In genomic region chr1:38566101-38566678, GRCm38 (mm10) we compare ENCODE assay signal across 13 mouse cellular contexts.
DNase-seq lines count a peak whose midpoint lies in the region; ATAC-seq lines count a peak whose summit lies in the region.
"Had no signal": no experiment of that assay in that cellular context is flagged by ENCODE, and none has a peak within 500 bp of the region (broad histone marks: within the 10 kb centered on the region; RNA-seq: fewer than 3 reads in every experiment).

No protein-coding gene starts in this region.

- no peak overlapping the region for H3K4me3 ChIP-seq in kidney, embryonic 14.5 days (ENCODE audit: low read length)
- no peak overlapping the region for H3K4me3 ChIP-seq in embryonic facial prominence, embryonic 10.5 days
- no peak overlapping the region for H3K4me3 ChIP-seq in forebrain, embryonic 15.5 days
- no peak overlapping the region for H3K4me3 ChIP-seq in midbrain, embryonic 11.5 days (ENCODE audit: low read depth, low read length)
- H3K4me3 ChIP-seq: heart, embryonic 10.5 days had no signal

- peak overlapping the region; percentile 15; the same call in 1 of the 2 replicates for H3K4me2 ChIP-seq in kidney, embryonic 14.5 days (replicated peaks; ENCODE audit: low read depth, low read length)
- H3K4me2 ChIP-seq in forebrain, embryonic 15.5 days (replicated peaks), result no peak overlapping the region
- H3K4me2 ChIP-seq in midbrain, embryonic 11.5 days, result peak overlapping the region; percentile 30; the same call in 1 of the 2 replicates

- H3K27ac ChIP-seq in kidney, embryonic 14.5 days (ENCODE audit: low read depth, low read length), result no peak overlapping the region
- H3K27ac ChIP-seq in embryonic facial prominence, embryonic 10.5 days (replicated peaks), result peak overlapping the region; percentile 45
- H3K27ac ChIP-seq in forebrain, embryonic 15.5 days (replicated peaks), result peak overlapping the region; percentile 62
- H3K27ac ChIP-seq in midbrain, embryonic 11.5 days (ENCODE audit: low read depth, low read length), result peak overlapping the region; percentile 78
- H3K27ac ChIP-seq: macrophage had no signal

- peaks cover 33% of the 10 kb centered on the region for H3K4me1 ChIP-seq in kidney, embryonic 14.5 days (ENCODE audit: control insufficient read depth, insufficient read depth, low read length)
- H3K4me1 ChIP-seq in embryonic facial prominence, embryonic 10.5 days, result peaks cover 57% of the 10 kb centered on the region
- H3K4me1 ChIP-seq in forebrain, embryonic 15.5 days, result peaks cover 69% of the 10 kb centered on the region
- H3K4me1 ChIP-seq in midbrain, embryonic 11.5 days (ENCODE audit: control insufficient read depth, insufficient read depth, low read length), result peaks cover 37% of the 10 kb centered on the region

- no peaks in the 10 kb centered on the region for H3K27me3 ChIP-seq in kidney, embryonic 14.5 days (ENCODE audit: control insufficient read depth, insufficient read depth, low read length)
- H3K27me3 ChIP-seq in embryonic facial prominence, embryonic 10.5 days (replicated peaks; ENCODE audit: low read depth, poor library complexity, severe bottlenecking), result no peaks in the 10 kb centered on the region
- no peaks in the 10 kb centered on the region for H3K27me3 ChIP-seq in forebrain, embryonic 15.5 days
- no peaks in the 10 kb centered on the region for H3K27me3 ChIP-seq in midbrain, embryonic 11.5 days (ENCODE audit: control insufficient read depth, insufficient read depth, low read length)

- no peaks in the 10 kb centered on the region for H3K36me3 ChIP-seq in kidney, embryonic 14.5 days (ENCODE audit: control insufficient read depth, insufficient read depth, low read length)
- no peaks in the 10 kb centered on the region for H3K36me3 ChIP-seq in embryonic facial prominence, embryonic 10.5 days (replicated peaks)
- H3K36me3 ChIP-seq in forebrain, embryonic 15.5 days, result no peaks in the 10 kb centered on the region
- H3K36me3 ChIP-seq in midbrain, embryonic 11.5 days (ENCODE audit: control insufficient read depth, insufficient read depth, low read length), result no peaks in the 10 kb centered on the region
- H3K36me3 ChIP-seq: heart, embryonic 10.5 days had no signal

- WGBS in kidney, embryonic 14.5 days, result 26% methylated on average over 9 of the region's 9 CpGs
- 54% methylated on average over 9 of the region's 9 CpGs for WGBS in embryonic facial prominence, embryonic 10.5 days
- 25% methylated on average over 9 of the region's 9 CpGs for WGBS in forebrain, embryonic 15.5 days
- WGBS in midbrain, embryonic 11.5 days, result 31% methylated on average over 8 of the region's 9 CpGs

- H3K9me3 ChIP-seq in kidney, embryonic 14.5 days (ENCODE audit: control insufficient read depth, low read length), result no peaks in the 10 kb centered on the region
- no peaks in the 10 kb centered on the region for H3K9me3 ChIP-seq in embryonic facial prominence, embryonic 10.5 days
- no peaks in the 10 kb centered on the region for H3K9me3 ChIP-seq in forebrain, embryonic 15.5 days
- no peaks in the 10 kb centered on the region for H3K9me3 ChIP-seq in midbrain, embryonic 11.5 days (ENCODE audit: control insufficient read depth, low read length)
- H3K9me3 ChIP-seq: heart, embryonic 10.5 days had no signal

- no peak for DNase-seq in kidney, adult 9 months
- no peak for DNase-seq in embryonic facial prominence, embryonic 10.5 days (ENCODE audit: low spot score)
- peak; percentile 83 for DNase-seq in midbrain, embryonic 11.5 days (ENCODE audit: low spot score, missing footprints)
- DNase-seq in right cerebral cortex, postnatal 25 days, result no peak
- no peak for DNase-seq in frontal cortex, postnatal 10 days (ENCODE audit: low spot score in 2 of 2)
- DNase-seq in gastrocnemius, postnatal 25 days, result no peak
- DNase-seq: B cell, adult 2 months; spleen, adult 18-20 months; thymus, adult 2 months had no signal

- no peak overlapping the region for H3K9ac ChIP-seq in kidney, embryonic 14.5 days (ENCODE audit: low read depth, low read length)
- H3K9ac ChIP-seq in forebrain, embryonic 15.5 days (replicated peaks), result no peak overlapping the region
- H3K9ac ChIP-seq in midbrain, embryonic 11.5 days (ENCODE audit: low read length), result peak overlapping the region; percentile 11

- ATAC-seq in kidney, embryonic 14.5 days (ENCODE audit: low FRiP score, low TSS enrichment), result peak; percentile 79
- ATAC-seq in forebrain, embryonic 15.5 days (replicated peaks), result peak; percentile 14; the same call in 1 of the 2 replicates
- ATAC-seq in midbrain, embryonic 11.5 days (ENCODE audit: low FRiP score), result peak; percentile 62

Comparison
In these comparisons a context has a peak if more than half of its experiments do, and no peak if none do; other contexts are left out.
1. ATAC-seq: peak in every context shown above with its lines; median percentile 79 in kidney, embryonic 14.5 days; 62 in midbrain, embryonic 11.5 days; 14 in forebrain, embryonic 15.5 days.